Mouse (Mus musculus): ENCODE results near the gene Mbtd1.

Gene Mbtd1

DNA sequence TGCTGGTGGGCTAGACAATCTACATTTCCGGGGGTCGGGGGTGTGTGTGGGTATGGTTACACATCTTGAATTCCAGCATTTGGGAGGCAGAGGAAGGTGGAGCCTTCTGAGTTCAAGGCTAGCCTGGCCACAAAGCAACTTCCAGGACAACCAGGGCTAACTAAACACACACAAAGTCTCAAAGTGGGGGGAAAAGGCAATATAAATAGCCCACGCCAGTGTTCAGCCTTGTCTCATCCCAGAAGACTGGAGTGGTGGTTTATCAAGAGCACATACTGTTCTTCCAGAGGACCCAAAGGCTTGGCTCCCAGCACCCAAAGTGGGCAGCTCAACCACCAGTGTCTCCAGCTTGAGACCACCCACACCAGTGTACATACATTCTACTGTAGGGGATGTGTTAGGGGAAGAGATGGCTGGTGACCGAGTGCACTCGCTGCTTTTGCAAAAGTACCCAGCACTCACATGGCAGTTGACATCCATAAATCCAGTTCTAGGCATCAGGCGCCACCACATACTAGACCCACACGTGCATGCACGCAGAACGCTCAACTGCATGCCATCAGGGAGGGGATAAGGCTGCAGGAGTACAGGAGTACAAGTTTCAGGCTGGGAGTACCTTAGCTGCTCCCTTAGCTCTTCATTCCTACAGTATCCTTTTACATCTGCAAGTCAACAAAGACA, 63.4 kb downstream of the Mbtd1 start:
- DNase-seq (ENCODE audit: low spot score) = no peak

DNA sequence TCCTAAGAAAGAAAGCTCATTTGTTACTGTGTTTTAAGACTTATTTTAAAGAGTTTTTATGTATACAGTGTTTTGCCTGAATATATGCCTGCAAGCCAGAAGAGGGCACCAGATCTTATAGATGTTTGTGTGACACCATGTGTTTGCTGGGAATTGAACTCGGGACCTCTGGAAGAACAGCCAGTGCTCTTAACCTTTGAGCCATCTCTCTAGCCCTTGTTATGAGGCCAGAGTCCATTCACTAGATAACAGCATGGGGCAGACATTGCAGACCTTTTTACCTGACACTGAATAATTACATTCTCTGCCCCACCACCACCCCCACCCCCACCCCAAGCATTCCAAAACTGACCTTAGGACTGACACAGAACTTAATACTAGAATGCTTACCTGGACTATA, 64.4 kb downstream of the Mbtd1 start:
- DNase-seq (ENCODE audit: low spot score) = no peak

DNA sequence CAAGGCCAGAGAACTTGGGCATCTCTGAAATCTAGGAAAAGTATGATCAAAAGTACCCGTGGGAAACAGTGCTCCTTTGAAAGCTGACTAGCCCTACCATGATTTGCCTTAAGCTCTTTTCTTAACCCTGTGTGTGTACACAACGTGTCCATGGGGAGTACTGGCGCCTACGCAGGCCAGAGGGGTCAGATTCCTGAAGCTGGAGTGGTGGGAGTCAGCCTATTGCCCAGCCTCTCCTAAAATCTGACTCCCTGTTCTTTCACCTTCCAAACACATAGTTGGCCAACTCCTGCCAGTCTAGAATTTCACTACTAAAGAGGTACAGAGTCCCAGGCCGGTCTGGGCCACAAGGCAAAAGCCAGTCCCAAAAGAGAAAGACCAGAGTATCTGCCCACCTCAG, 66.7 kb downstream of the Mbtd1 start:
- DNase-seq (ENCODE audit: low spot score) = no peak

DNA sequence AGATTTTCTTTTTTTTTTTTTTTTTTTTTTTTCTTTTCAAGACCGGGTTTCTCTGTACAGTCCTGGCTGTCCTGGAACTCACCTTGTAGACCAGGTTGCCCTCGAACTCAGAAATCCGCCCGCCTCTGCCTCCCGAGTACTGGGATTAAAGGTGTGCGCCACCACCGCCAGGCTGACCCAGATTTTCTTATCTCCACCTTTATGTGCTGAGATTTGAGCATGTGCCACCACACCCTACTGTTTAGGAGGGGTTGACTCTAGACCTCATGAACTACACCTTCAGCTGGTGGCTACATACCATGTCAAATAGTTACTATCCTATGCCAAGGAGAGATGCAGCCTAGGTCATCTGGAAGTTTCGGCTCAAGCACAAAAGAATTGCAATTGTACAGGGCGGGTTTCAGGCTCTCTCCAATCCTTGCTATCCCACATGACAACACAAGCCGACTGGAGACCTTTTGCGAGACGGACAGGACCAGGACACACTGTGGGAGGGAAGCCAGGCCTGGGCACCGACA, 69.1 kb downstream of the Mbtd1 start:
- no peak for DNase-seq (ENCODE audit: low spot score)

DNA sequence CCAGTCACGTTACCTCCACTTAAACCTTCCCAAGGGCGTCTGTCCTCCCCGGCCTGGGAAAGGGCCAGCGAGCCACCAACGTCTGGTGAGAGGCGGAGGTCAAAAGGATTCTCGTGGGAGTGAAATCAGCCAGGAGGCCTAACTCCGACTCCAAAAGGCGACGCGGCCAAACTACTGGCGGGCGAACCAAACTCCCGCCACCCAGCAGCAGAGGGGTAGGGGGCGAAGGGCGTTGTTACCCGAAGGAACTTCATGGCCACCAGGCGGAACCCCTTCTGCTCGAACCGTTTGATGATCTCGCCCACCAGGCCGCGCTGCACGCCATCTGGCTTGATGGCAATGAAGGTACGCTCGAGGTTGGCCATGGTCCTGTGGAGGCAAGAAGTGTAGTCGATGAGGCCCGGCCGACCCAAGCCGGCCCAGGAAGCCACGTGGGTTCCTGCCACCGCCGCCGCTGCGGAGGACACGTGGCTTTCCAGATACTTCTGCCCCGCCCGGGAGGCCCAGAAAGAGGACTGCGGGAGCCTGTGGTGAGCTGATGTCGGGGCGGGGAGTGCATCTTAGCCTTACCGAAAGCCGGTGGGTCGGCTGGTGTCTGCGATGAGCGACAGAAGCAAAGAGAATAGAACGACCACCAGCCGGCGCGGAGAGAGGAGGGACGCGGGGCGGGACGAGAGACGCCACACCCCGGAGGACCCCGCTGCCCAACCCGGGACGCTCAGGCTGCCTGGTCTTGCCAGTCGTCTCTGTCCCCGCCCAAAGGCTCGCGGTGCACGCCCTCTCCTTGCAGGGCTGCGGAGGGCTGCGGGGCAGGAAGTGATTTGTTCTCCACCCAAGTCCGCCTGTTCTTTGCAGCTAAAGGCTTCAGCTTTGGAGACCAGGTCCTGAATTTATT, 69.9 kb downstream of the Mbtd1 start:
- DNase-seq (ENCODE audit: low spot score) = peak; percentile 89

DNA sequence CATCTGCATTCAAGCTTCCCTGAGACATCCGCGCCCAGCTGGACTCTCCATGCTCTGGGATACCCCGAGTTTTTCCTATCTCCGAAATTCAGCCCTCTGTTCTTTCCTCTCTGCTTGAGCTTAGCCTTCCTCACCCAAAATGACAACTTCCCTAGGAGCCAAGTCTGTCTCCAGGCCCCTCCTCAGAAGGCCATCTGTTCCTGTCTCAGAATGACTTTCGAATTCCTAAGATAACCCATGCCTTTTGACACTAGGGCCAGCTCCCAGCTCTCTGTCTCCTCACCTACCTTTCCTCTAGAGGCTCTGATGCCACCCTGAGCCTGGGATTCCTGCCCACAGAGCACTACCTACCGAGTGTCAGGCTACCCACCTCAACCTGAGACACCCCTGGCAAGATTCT, 70.5 kb downstream of the Mbtd1 start, which contains the start of gene Nme2:
TSS of gene Nme2 (minus strand) at position 101 of the 400 bp plus-strand sequence.
- no peak for DNase-seq (ENCODE audit: low spot score)

DNA sequence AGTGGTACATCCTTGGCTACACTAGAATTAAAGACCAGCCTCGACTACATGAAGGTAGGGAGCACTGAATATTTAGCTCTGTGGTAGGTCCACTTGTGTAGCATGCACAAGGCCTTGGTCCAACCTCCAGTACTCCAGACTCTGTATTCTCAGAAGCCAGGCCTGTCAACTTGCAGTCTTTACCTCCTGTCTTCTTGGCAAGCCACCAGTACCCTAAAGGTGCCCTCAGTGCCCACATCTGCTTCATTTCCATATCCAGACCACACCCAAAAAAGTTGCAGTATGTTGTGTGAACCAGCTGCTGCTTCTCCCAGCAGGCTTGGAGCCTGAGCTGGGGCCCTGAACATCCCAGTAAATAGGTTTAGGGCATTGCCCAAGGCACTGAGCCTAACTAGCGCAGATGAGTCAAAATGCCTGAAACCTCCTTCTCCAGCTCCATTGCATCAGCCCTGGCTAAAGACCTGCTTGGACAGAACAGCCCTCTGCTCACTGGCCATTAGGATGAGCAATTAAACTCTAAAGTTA, 71.4 kb downstream of the Mbtd1 start:
- DNase-seq (ENCODE audit: low spot score) = no peak

DNA sequence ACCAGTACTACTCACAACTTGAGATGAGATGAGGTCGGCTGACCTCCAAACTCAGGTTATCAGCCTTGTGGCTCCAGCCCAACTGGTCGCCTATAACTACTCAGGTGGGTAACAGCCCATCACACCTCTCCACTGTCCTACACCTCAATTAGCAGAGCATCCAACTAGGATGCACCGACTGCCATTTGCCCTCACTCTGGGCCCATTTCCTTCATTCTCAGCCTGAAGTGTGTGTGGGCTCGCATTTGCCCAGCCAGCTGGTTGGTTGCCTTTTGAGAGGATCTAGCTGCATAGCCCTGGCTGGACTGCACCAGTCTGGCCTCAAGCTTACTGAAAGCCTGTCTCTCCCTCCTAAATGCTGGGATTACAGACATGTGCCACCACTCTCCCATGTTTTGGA, 72.1 kb downstream of the Mbtd1 start:
- DNase-seq (ENCODE audit: low spot score) = no peak

DNA sequence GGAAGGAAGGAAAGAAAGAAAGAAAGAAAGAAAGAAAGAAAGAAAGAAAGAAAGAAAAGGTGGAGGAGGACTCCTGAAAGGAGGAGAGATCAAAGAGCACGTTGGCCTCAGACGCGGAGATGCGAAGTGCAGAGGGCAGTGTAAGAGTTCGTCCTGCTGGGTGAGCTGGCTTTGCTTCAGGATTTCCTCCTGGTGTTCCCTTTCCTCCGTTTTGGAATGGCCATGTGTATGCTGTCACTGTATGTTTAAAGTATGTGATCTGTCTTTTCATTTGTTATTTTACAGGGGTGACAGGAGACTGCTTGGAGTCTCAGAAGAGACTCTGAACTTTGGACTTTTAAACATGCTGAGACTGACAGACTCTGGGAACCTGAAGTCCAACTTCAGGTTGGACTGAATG, 75.8 kb downstream of the Mbtd1 start:
- DNase-seq (ENCODE audit: low spot score) = no peak

DNA sequence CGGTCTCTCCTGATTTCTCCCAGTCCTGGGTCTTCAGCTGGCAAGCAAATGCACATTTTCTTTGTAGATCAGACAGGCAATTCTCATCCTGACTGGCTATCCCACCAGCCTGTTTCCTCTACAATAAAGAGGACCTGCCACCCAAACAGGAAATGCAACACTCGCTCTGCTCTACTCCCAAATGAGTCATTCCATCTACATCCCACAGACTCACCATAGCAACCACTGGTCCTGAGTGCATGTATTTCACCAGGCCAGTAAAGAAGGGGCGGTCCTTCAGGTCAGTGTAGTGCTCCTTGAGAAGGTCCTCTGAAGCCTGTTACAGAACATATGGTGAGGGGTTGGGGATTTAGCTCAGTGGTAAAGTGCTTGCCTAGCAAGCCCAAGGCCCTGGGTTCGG, 77.4 kb downstream of the Mbtd1 start:
- DNase-seq (ENCODE audit: low spot score) = no peak

DNA sequence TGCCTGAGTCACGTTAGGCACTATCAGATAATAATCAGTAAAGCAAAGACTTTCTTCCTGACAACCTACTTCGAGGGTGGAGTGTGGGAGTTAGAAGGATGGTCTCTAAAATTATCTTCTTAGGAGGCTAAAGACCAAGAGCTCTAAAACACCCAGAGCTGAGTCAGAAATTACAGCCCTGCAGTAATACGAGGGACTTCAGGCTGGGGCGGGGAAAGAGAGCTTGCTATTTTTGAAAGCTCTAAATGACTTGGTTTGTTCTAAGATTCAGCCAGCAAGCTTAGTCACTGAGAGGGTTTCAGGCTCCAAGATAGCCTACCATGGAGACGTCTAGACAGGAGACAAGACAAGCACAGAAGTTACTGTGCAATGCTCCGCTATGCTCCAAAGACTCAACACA, 79.7 kb downstream of the Mbtd1 start:
- DNase-seq (ENCODE audit: low spot score) = no peak

DNA sequence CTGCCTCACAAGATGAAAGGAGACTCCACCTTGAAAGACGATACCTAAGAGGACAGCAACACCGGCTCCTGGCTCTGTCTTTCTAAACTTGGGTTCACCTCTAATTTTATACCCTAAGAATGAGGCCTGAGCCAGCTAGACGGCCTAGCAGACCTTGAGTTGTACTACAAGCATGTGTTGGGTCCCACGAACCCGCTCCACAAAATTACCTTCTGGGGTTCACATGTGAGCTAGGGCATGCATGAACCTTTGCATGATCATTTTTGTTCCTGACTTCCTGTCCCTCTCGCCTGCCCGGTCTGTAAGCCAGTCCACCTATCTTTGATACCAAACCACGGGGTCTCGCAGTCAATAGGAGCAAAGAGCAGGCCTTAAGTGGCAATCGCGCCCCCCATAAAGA, 81.7 kb downstream of the Mbtd1 start:
- DNase-seq (ENCODE audit: low spot score) = no peak

DNA sequence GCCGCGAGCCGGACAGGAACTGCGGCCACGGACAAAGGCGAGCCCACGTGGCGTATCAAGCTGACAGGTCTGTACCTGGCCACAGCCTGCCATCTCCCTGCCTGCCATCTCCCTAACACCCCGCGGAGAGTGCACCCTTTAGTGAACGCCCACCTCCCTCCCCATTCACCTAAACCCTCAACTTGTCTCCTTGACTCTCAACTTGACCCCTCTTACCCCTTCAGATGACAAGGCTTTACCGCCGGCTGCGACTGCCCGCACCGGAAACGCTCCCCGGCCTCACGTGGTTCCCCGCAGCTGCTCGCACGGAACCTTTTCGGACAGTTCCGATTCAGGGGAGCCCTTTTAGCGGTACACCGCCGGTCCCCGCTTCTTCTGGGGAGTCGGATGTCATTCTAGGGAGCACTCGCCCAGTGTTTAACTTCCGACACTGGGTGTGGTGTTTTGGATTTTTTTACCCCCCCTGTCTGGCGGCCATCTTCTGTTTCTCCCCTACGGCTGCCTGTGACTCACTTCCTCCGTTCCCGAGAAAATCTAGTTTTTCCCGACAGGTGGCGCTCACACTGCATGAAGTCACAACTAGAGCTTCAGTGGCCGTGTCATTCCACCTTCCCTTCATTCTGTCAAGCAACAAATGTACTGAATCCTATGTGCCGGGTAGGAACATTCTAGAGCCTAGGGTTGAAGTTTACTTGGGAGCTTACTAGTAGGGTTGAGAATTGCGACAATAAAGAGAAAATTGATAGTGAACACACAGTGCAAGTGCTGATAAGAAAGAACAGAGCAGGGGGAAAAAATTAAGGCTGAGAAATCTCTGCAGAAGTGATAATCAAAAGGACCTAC, 82.6 kb downstream of the Mbtd1 start, which contains the start of the genes Gm20390 and Nme1:
TSS of gene Gm20390 (minus strand) at position 289 of the 843 bp plus-strand sequence.
TSS of gene Nme1 (minus strand) at position 517 of the 843 bp plus-strand sequence.
- DNase-seq (ENCODE audit: low spot score) = peak; percentile 99

DNA sequence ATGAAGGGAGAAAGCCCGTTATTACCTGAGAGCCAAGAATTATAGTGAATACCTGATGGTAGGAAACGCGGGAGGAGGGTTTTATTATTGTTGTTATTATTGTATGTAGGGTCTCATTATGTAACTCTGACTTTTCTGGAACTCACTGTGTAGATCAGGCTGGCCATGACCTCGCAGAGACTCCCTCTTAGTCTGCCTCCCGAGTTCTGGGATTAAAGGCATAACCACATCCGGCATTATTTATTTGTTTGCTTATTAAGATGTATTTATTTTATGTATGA, 83.1 kb downstream of the Mbtd1 start:
- no peak for DNase-seq (ENCODE audit: low spot score)

DNA sequence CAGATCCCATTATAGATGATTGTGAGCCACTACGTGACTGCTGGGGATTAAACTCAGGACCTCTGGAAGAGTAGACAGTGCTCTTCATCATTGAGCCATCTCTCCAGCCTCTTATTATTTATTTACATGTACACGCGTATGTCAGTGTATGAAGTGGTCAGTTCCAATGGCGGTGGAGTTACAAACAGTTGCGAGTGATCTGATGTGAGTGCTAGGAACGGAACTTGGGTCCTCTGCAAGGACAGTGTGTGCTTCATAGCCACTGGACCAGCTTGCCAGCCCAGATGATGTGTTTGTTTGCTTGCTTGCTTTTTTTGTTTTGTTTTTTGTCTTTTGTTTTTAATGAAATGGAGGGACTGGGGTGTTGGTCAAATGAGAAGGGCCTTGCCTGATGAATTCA, 83.5 kb downstream of the Mbtd1 start:
- DNase-seq (ENCODE audit: low spot score) = no peak

DNA sequence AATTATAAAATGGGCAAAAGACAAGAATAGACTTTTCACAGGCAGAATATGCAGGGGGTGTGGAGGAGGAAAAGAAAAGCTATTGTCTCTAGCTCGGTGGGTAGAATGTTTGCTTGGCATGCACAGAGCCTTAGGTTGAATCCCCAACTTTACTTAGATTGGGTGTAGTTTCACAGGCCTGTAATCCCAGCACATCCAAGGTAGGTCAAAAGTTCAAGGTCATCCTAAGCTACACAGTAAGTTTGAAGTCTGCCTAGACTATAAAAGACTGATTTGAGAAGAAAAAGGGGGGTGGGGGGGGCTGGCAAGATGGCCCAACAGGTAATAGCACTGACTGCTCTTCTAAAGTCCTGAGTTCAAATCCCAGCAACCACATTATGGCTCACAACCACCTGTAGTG, 84.1 kb downstream of the Mbtd1 start:
- no peak for DNase-seq (ENCODE audit: low spot score)

DNA sequence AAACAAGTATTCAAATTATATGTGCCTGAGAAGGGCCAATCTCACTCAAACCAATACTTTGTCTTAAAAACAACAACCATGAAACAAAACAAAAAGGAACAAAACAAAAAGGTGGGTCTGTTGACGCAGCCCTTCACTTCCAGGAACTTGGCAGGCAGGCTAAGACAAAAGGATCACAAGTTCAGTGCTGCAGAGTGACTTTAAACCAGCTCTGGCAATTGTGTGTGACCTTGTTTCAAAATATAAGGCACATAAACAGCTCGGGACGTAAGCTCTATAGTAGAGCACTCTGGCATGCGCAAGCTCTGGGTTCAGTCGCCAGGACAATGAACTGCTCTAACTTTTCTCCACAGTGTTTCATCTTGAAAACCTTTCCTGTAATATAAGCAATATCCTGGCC, 87.3 kb downstream of the Mbtd1 start:
- no peak for DNase-seq (ENCODE audit: low spot score)

DNA sequence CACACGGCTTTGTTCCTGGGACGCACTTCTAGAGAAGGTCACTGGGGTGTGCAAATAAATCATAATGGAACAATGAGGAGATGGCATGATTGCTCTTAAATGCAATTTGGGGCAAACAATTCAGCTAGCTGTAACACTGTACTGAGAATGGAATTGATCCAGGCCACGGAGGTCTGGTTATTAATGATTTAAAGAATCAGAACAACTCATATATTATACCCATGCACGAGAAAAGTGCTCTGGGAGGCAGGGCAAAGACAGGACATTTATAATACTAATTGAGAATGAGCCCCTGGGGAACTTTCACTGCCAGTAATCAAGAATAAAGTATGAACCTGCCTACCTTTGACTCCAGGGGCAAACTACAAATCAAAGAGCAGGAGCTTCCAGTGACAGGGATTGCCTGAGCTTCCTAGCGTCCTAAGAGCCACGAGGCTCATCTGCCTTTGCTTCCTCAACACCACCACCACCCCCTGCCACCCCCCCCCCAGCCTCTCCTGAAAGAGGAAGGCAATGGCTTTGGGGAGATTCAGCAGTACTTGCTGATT, 93.9 kb downstream of the Mbtd1 start:
- no peak for DNase-seq (ENCODE audit: low spot score)

DNA sequence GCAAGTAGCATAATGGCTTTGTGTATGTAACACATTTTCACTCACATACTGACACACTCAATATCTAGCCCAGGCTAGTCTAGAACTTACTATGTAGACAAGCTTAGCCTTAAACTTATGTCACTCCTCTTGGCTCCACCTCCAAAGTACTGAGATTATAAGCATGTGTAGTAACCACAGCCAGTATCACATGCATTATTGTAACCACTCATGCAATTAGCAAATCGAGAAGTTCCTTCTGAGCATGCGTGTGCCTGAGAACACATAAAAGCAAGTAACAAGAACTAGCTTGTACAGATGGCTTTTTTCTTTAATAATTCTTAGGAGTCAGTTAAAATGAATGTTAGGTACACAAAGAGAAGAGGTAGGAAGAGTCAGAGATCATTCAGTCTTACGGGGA, 99.0 kb downstream of the Mbtd1 start:
- DNase-seq (ENCODE audit: low spot score) = no peak

DNA sequence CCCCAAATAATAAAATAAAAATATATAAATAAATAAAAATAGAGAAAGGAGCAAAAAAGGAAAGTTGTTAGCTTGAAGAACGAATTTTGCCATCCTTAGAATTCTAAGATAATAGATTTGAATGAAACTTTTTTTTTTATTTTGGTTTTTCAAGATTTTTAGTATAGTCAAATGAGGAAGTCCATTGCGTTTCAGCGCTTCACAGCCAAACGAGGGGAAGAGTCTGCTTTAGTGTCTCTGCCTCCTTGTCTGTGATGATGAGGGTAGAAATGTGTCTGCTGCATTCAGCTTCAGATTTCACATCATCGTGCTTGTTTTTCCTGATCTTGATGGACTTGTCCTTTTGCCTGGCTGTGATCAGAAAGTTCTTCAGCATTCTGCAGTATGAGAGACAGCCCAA, 99.6 kb downstream of the Mbtd1 start:
- DNase-seq (ENCODE audit: low spot score) = no peak

DNA sequence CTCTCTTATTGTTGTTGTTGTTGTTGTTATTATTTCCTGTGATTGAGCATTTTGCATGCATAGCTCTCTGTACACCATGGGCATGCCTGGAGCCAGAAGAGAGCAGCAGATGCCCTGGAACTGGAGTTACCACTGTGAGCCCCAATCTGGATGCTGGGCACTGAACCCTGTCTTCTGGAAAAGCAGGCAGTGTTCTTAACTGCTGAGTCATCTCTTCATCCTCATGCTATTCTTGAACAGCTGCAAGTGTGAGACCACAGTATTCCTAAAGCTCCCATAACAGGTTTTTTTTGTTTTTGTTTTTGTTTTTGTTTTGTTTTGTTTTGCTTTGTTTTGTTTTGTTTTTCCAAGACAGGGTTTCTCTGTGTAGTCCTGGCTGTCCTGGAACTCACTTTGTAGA, 100.6 kb downstream of the Mbtd1 start:
- no peak for DNase-seq (ENCODE audit: low spot score)

DNA sequence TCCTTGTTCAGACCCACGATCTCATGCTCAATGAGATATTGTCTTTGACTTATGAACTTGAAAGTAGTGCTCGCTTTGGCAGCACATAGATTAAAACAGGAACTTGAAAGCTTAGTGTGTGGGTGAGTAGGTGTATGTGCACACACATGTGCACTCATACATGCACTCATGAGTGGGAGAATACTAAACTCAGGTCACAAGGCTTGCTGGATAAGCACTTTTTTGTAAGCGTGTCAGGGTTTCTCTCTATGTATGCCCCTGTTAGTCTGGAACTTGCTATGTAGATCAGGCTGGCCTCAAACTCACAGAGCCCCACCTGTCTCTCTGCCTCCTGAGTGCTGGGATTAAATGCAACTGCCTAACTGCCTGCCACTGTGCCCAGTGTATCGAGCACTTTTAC, 101.4 kb downstream of the Mbtd1 start:
- no peak for DNase-seq (ENCODE audit: low spot score)

Data from layer of hippocampus, adult 11-12 months (tissue).